Mouse (Mus musculus): ENCODE results near the gene D1Ertd622e.

- no peak for TF ChIP-seq CTCF (IDR thresholded peaks at IDR 0.05)
- no peak for TF ChIP-seq EP300 (IDR thresholded peaks at IDR 0.05)
Measured at GRCm38 (mm10) chr1:97619621-97620320, 42.1 kb downstream of the D1Ertd622e start.

All from lung, postnatal 0 days (tissue).